Mouse (Mus musculus): Measurements from ENCODE around the gene Olfr1426. TPM values are rescaled to one million over a fixed set of nuclear protein-coding genes. Genes with fewer than 3 reads are reported as not detected.
"Not testable (repeated sequence)": the region's sequence is repeated elsewhere in the genome, so short reads cannot be mapped to it uniquely, and the experiment has no call there.

Olfr1426 gene
- polyA plus RNA-seq (2015; fragmentation: Nextera tagmentation; extraction: Ambion mirVana), result not detected in 2 replicates

DNA sequence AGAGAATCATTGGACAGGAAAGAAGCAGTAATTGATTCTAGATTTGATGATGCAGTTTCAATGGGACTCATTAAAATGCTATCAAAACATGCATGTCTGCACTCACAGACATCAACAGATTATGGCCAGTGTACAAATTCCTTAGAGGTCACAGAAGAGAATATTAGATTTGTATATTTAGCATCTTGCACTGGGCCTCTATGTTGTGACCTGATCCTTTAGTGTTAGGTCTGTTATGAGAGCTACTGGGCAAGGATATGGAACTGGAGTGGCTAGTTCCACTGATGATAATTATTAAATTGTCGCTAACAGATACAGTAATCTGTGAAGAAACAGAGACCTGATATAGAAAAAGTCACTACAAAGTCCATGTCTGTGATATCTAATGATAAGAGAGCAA is at the start of gene Olfr1426:
Gene Olfr1426, minus strand, starts transcription at position 101 of the 400 bp plus-strand sequence.
- ATAC-seq (ENCODE audit: insufficient read depth, low FRiP score, low read depth), result no peak
- no peak within 1 kb of the TSS for H3K27ac ChIP-seq
- H3K4me2 ChIP-seq, result no peak within 1 kb of the TSS
- no peaks in the 10 kb centered on the region for H3K4me1 ChIP-seq
- no peaks in the 10 kb centered on the region for H3K36me3 ChIP-seq
- no peak within 1 kb of the TSS for H3K4me3 ChIP-seq (replicated peaks)
- no peaks in the 10 kb centered on the region for H3K9me3 ChIP-seq
- 70% methylated on average over 1 of the region's 1 CpGs for WGBS
- H3K9ac ChIP-seq, result no peak within 1 kb of the TSS
- H3K27me3 ChIP-seq (replicated peaks), result no peaks in the 10 kb centered on the region

DNA sequence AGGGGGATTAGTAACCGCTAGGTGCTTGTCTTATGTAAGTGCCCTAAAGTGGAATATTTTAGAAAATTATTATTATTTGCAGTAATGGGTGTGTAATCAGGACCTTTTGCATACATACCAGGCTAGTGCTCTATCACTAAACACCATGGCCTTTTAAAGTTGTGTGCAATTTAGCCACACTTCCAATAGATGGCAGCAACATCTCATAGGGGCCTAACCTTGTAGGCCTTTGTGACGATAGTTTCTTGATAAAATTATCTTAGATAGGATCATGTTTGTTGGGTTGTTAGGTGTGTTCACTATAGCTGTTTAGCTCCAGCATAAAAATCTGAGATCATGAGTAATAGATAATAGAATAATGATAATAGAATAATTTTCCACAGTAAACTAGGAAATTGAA is 42.5 kb upstream of the Olfr1426 start:
- 26% methylated on average over 2 of the region's 2 CpGs for WGBS
- Histone ChIP-seq H3K4me2 (no peak overlapping the region), H3K4me1 (no peaks in the 10 kb centered on the region), H3K27me3 (replicated peaks) (no peaks in the 10 kb centered on the region), H3K27ac (no peak overlapping the region), H3K9ac (no peak overlapping the region), H3K36me3 (no peaks in the 10 kb centered on the region), H3K9me3 (no peaks in the 10 kb centered on the region), H3K4me3 (replicated peaks) (no peak overlapping the region)
- no peak for ATAC-seq (ENCODE audit: insufficient read depth, low FRiP score, low read depth)

DNA sequence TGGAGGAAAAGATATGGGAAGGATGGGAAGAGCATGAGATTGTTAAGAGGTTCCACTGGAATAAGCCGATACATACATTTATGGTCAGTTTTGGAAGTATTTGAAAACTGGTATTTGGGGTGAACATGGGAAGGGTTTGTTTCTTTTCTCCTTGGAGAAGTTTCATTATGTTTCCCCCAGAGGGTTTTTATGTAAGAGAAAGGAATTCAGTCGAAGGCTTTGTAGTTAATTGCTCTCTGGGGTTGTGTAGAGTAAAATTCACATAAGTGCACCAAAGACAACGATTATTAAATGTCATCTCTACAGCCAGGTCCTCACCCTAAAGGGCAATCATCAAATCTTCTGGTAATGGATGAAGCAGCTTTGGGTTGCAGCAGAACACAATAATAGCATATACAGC is 31.3 kb upstream of the Olfr1426 start, which contains the start of gene Olfr76:
Gene Olfr76, minus strand, starts transcription at position 101 of the 400 bp plus-strand sequence.
- no peak within 1 kb of the TSS for H3K27ac ChIP-seq
- 77% methylated on average over 3 of the region's 3 CpGs for WGBS
- H3K4me1 ChIP-seq, result no peaks in the 10 kb centered on the region
- no peaks in the 10 kb centered on the region for H3K27me3 ChIP-seq (replicated peaks)
- H3K4me3 ChIP-seq (replicated peaks), result no peak within 1 kb of the TSS
- no peaks in the 10 kb centered on the region for H3K9me3 ChIP-seq
- H3K9ac ChIP-seq, result no peak within 1 kb of the TSS
- H3K36me3 ChIP-seq, result no peaks in the 10 kb centered on the region
- no peak for ATAC-seq (ENCODE audit: insufficient read depth, low FRiP score, low read depth)
- no peak within 1 kb of the TSS for H3K4me2 ChIP-seq

DNA sequence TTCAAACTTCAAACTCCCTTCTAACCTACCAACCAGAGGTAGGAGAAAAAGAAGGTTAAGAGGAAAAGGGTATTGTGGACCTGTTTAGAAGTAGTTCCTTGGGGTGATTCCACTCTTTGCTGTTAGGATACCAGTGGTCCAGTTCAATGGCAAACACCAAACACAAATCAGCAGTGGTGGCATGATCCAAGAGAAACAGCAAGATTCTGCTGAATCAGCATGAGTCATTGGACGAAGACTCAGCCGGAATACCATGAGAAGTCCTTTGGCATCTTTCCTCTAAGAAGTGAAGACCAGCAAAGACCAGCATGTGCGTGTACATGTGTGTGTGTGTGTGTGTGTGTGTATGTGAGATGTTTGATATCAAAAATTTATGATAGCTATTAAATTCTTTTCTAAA is 24.7 kb upstream of the Olfr1426 start:
- Histone ChIP-seq H3K4me2 (no peak overlapping the region), H3K9ac (no peak overlapping the region), H3K4me3 (replicated peaks) (no peak overlapping the region), H3K27me3 (replicated peaks) (no peaks in the 10 kb centered on the region), H3K27ac (no peak overlapping the region), H3K36me3 (no peaks in the 10 kb centered on the region), H3K4me1 (no peaks in the 10 kb centered on the region), H3K9me3 (no peaks in the 10 kb centered on the region)
- WGBS, result 90% methylated on average over 3 of the region's 3 CpGs
- no peak for ATAC-seq (ENCODE audit: insufficient read depth, low FRiP score, low read depth)

DNA sequence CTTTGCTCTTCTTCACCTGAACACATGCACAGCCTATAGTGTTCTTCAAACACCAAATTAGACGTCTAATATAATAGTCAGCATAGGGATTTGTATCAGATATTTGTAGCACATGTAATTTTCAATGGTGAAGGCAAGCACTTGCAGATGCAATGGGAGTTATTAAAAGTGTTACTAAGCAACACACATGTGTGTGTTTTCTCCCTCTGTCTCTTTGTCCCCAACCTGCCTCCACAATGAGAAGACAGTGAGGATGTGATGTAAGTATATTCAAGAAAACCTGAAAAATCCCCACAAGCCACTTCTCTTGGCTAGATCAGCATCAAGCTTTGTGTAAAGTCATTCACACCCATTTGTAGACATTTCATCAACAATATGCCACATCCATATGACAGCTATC is 24.0 kb upstream of the Olfr1426 start, which contains the start of gene Olfr1428:
Gene Olfr1428, minus strand, starts transcription at position 101 of the 400 bp plus-strand sequence.
- Histone ChIP-seq H3K9ac (no peak within 1 kb of the TSS), H3K36me3 (no peaks in the 10 kb centered on the region), H3K27ac (no peak within 1 kb of the TSS), H3K27me3 (replicated peaks) (no peaks in the 10 kb centered on the region), H3K4me1 (no peaks in the 10 kb centered on the region), H3K4me2 (no peak within 1 kb of the TSS), H3K4me3 (replicated peaks) (no peak within 1 kb of the TSS), H3K9me3 (no peaks in the 10 kb centered on the region)
- ATAC-seq (ENCODE audit: insufficient read depth, low FRiP score, low read depth), result no peak
- WGBS, result 75% methylated on average over 1 of the region's 1 CpGs

DNA sequence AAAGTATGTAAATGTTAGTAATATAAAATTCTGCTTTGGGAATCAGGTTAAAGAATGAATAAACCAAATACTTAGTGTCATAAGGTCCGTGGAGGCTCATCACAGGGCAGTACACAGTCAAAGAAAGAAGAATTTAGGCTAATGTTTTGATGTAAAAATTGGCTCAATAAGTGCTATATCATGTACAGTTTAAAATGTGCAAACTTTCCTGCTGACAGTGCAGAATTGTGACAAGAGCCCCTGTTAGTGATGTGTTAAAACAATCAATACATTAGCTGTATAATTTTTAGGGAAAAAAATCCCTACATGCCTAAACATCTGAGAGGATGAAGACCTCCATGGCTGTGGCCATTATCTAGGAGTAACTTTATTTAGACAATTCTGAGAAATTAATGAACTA is 22.0 kb upstream of the Olfr1426 start:
- ATAC-seq (ENCODE audit: insufficient read depth, low FRiP score, low read depth), result no peak
- Histone ChIP-seq H3K27me3 (replicated peaks) (no peaks in the 10 kb centered on the region), H3K4me2 (no peak overlapping the region), H3K27ac (no peak overlapping the region), H3K4me1 (no peaks in the 10 kb centered on the region), H3K36me3 (no peaks in the 10 kb centered on the region), H3K9me3 (no peaks in the 10 kb centered on the region), H3K9ac (no peak overlapping the region), H3K4me3 (replicated peaks) (no peak overlapping the region)
- 47% methylated on average over 1 of the region's 1 CpGs for WGBS

DNA sequence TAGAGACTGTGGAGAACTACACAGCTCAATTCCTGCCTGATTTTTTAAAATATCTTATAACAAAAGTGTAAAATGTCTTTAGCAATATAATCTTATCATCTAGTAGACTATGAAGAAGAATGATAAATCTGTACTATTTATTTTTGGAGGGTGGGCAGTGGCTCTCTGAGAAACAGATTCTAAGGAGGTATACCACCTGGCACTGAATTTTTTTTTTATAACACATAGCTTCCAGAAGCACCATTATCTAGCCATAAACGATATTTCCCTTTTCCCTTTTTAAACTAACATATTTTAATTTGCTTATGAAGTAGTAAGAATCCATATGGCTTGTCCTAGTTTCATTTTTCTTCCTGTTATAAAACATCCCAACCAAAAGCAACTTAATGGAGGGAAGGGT is 12.7 kb upstream of the Olfr1426 start:
- H3K4me3 ChIP-seq (replicated peaks), result no peak overlapping the region
- no peak overlapping the region for H3K9ac ChIP-seq
- no peak overlapping the region for H3K27ac ChIP-seq
- ATAC-seq (ENCODE audit: insufficient read depth, low FRiP score, low read depth), result no peak
- no peaks in the 10 kb centered on the region for H3K36me3 ChIP-seq
- H3K9me3 ChIP-seq, result no peaks in the 10 kb centered on the region
- H3K27me3 ChIP-seq (replicated peaks), result no peaks in the 10 kb centered on the region
- WGBS, result 59% methylated on average over 1 of the region's 1 CpGs
- H3K4me2 ChIP-seq, result no peak overlapping the region
- no peaks in the 10 kb centered on the region for H3K4me1 ChIP-seq

DNA sequence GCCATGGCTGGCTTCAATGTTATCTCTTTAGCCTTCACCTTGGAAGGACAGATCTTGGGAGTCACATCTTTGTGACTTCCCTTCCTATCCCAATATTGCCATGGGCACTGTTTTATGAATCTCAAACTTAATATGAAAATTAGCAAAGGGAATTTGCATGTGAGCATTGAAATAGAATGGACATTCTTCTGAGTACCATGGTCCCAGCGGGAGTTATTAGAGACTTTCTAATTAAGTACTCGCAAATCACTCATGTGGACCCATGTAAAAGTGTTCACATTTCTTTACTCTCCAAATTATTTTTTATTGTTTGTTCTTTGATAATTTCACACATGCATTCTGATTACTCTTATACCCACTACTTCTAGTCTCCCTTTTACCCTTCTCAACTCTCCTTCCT is 11.4 kb upstream of the Olfr1426 start, which contains the start of gene Olfr1427:
Gene Olfr1427, minus strand, starts transcription at position 101 of the 400 bp plus-strand sequence.
- Histone ChIP-seq H3K9ac (no peak within 1 kb of the TSS), H3K36me3 (no peaks in the 10 kb centered on the region), H3K9me3 (no peaks in the 10 kb centered on the region), H3K27ac (no peak within 1 kb of the TSS), H3K4me1 (no peaks in the 10 kb centered on the region), H3K4me3 (replicated peaks) (no peak within 1 kb of the TSS), H3K4me2 (no peak within 1 kb of the TSS), H3K27me3 (replicated peaks) (no peaks in the 10 kb centered on the region)
- no peak for ATAC-seq (ENCODE audit: insufficient read depth, low FRiP score, low read depth)
- 90% methylated on average over 2 of the region's 2 CpGs for WGBS

DNA sequence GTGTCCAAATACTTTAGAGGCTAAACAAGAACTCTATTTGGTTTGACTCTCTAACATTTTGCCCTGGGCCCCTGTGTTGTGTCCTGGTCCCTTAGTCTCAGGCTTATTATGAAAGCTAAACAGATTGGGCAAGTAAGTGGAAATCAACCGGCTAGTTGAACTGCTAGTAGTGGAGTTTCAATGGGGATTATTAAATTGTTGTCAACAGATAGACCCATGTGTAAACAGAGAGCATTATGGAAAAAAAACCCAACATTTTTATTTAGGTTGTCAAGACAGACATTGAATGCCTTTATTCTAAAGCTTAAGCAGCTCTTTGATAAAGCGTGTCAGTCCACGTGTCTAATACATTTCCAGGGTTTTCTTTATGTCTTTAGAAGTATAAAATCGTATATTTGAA is 14.2 kb downstream of the Olfr1426 start, which contains the start of gene Olfr1425:
Gene Olfr1425, minus strand, starts transcription at position 101 of the 400 bp plus-strand sequence.
- not testable (repeated sequence) for H3K27ac ChIP-seq; H3K9ac ChIP-seq; H3K4me1 ChIP-seq; H3K27me3 ChIP-seq (replicated peaks); H3K4me2 ChIP-seq; ATAC-seq (ENCODE audit: insufficient read depth, low FRiP score, low read depth); H3K36me3 ChIP-seq; H3K9me3 ChIP-seq; H3K4me3 ChIP-seq (replicated peaks)
- 68% methylated on average over 4 of the region's 4 CpGs for WGBS

DNA sequence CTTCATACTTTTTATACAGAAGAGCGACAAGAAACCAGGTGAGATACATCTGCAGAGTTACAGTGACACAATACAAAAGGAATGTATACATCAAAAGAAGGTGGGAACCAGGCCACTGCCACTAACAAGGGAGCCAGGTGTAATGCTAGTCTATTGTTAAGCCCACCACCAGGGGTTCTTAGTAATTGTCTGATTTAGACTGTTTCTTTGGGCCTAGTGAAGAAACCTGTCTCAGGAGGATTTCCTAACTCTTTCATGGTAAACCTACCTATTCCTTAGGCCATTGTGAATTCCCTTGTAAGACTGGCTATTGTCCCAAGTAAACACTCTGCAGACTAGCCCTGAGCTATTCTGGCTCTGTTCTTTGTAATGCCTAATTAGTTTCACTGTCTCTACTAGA is 22.3 kb downstream of the Olfr1426 start:
- H3K27me3 ChIP-seq (replicated peaks); H3K4me2 ChIP-seq; H3K4me3 ChIP-seq (replicated peaks); H3K27ac ChIP-seq; H3K9me3 ChIP-seq; H3K4me1 ChIP-seq; H3K36me3 ChIP-seq; H3K9ac ChIP-seq; ATAC-seq (ENCODE audit: insufficient read depth, low FRiP score, low read depth): not testable (repeated sequence)
- 75% methylated on average over 1 of the region's 1 CpGs for WGBS

DNA sequence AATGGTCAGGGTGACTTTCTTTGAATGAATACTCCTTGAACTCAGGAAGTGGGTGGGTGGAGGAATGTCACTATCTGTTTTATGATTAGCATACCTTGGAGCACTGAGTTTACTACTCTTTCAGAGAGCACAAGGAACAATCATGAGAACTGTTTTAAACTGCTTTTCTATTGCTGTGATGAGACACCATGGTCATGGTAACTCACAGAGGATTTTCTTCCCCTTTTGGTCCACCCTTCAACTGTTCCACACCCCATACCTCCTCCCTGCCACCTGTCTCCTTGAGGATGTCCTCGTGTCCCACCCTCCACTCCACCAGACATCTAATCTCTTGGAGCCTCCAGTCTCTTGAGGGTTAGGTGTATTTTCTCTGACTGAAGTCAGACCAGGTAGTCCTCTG is 24.0 kb downstream of the Olfr1426 start:
- not testable (repeated sequence) for H3K27ac ChIP-seq; H3K4me2 ChIP-seq; H3K9ac ChIP-seq; H3K27me3 ChIP-seq (replicated peaks); H3K4me1 ChIP-seq; H3K36me3 ChIP-seq; ATAC-seq (ENCODE audit: insufficient read depth, low FRiP score, low read depth); H3K4me3 ChIP-seq (replicated peaks); H3K9me3 ChIP-seq
- 52% methylated on average over 1 of the region's 1 CpGs for WGBS

DNA sequence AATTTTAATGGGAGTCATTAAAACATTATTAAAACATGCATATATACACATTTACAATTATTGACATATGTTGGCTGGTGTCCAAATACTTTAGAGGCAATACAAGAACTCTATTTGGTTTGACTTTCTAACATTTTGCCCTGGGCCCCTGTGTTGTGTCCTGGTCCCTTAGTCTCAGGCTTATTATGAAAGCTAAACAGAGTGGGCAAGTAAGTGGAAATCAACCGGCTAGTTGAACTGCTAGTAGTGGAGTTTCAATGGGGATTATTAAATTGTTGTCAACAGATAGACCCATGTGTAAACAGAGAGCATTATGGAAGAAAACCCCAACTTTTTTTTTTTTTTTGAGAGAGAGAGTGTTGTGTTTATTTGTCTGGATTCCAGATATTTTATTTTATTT is 29.2 kb downstream of the Olfr1426 start, which contains the start of gene Olfr1424:
Gene Olfr1424, minus strand, starts transcription at position 101 of the 400 bp plus-strand sequence.
- not testable (repeated sequence) for H3K4me3 ChIP-seq (replicated peaks); ATAC-seq (ENCODE audit: insufficient read depth, low FRiP score, low read depth); H3K27ac ChIP-seq; H3K4me2 ChIP-seq; H3K36me3 ChIP-seq; H3K27me3 ChIP-seq (replicated peaks); H3K4me1 ChIP-seq; H3K9ac ChIP-seq; H3K9me3 ChIP-seq
- WGBS, result 74% methylated on average over 1 of the region's 1 CpGs

DNA sequence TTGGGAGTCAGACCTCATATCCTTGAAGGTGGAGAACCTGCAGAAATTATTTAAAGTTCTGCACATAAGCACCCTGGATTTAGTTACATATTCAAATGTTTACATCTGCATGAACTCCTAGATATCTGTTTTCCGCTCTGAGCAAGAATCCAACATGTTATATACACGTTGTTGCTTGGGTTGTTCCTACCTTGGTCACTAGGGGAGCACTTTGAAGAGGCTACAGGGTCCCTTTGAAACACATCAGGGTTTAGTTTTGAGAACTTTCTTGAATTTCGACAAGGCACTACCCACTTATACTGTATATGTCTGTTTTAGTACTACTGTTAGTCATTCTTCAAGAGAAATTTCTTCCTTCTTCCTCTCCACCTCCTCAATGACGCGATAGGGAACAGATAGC is 48.6 kb downstream of the Olfr1426 start:
- no peak overlapping the region for H3K4me2 ChIP-seq
- no peak overlapping the region for H3K4me3 ChIP-seq (replicated peaks)
- no peaks in the 10 kb centered on the region for H3K4me1 ChIP-seq
- no peaks in the 10 kb centered on the region for H3K27me3 ChIP-seq (replicated peaks)
- H3K9ac ChIP-seq, result no peak overlapping the region
- H3K36me3 ChIP-seq, result no peaks in the 10 kb centered on the region
- no peak overlapping the region for H3K27ac ChIP-seq
- 89% methylated on average over 5 of the region's 5 CpGs for WGBS
- H3K9me3 ChIP-seq, result no peaks in the 10 kb centered on the region
- no peak for ATAC-seq (ENCODE audit: insufficient read depth, low FRiP score, low read depth)
